Mouse (Mus musculus): ENCODE data around the gene Cux2. TPM values are rescaled to one million over a fixed set of nuclear protein-coding genes. Genes with fewer than 3 reads are reported as not detected.

Cux2 gene
- polyA plus RNA-seq (2015; fragmentation: Nextera tagmentation; extraction: Ambion mirVana): 24.7 and 27.3 TPM in 2 replicates

- Histone ChIP-seq H3K4me3 (peak within 1 kb of the TSS; percentile 65), H3K9me3 (no peaks in the 10 kb centered on the region), H3K4me2 (peak within 1 kb of the TSS; percentile 88), H3K36me3 (replicated peaks) (no peaks in the 10 kb centered on the region), H3K9ac (peak within 1 kb of the TSS; percentile 74), H3K27ac (peak within 1 kb of the TSS; percentile 94), H3K27me3 (replicated peaks) (no peaks in the 10 kb centered on the region; the same call in 1 of the 2 replicates), H3K4me1 (peaks cover 71% of the 10 kb centered on the region)
- WGBS: under 1% methylated on average over 85 of the region's 90 CpGs
- peak; percentile 81 for ATAC-seq (replicated peaks)
Observed at GRCm38 (mm10) chr5:122050017-122050831, at the start of gene Cux2. Cux2 (minus strand) TSS chr5:122050102.

GRCm38 (mm10) chr5:122094439-122094838, 44.5 kb upstream of the Cux2 start:
- H3K4me1 ChIP-seq: no peaks in the 10 kb centered on the region
- no peaks in the 10 kb centered on the region for H3K36me3 ChIP-seq (replicated peaks)
- 91% methylated on average over 10 of the region's 10 CpGs for WGBS
- H3K9ac ChIP-seq: no peak overlapping the region
- no peak overlapping the region for H3K4me3 ChIP-seq
- no peak for ATAC-seq (replicated peaks)
- H3K27me3 ChIP-seq (replicated peaks): no peaks in the 10 kb centered on the region; the same call in 1 of the 2 replicates
- H3K27ac ChIP-seq: no peak overlapping the region
- H3K9me3 ChIP-seq: no peaks in the 10 kb centered on the region
- H3K4me2 ChIP-seq: no peak overlapping the region

GRCm38 (mm10) chr5:122093734-122094133, 43.8 kb upstream of the Cux2 start:
- Histone ChIP-seq H3K36me3 (replicated peaks) (no peaks in the 10 kb centered on the region), H3K4me1 (no peaks in the 10 kb centered on the region), H3K4me2 (no peak overlapping the region), H3K9ac (no peak overlapping the region), H3K4me3 (no peak overlapping the region), H3K9me3 (no peaks in the 10 kb centered on the region), H3K27me3 (replicated peaks) (no peaks in the 10 kb centered on the region; the same call in 1 of the 2 replicates), H3K27ac (no peak overlapping the region)
- WGBS: 88% methylated on average over 14 of the region's 14 CpGs
- ATAC-seq (replicated peaks): no peak

- Histone ChIP-seq H3K9ac (no peak overlapping the region), H3K9me3 (no peaks in the 10 kb centered on the region), H3K4me2 (no peak overlapping the region), H3K27ac (no peak overlapping the region), H3K4me1 (no peaks in the 10 kb centered on the region), H3K4me3 (no peak overlapping the region), H3K27me3 (replicated peaks) (no peaks in the 10 kb centered on the region; the same call in 1 of the 2 replicates), H3K36me3 (replicated peaks) (no peaks in the 10 kb centered on the region)
- 69% methylated on average over 11 of the region's 11 CpGs for WGBS
- ATAC-seq (replicated peaks): no peak
Observed at GRCm38 (mm10) chr5:122092794-122093193, 42.9 kb upstream of the Cux2 start.

GRCm38 (mm10) chr5:122091070-122091469, 41.2 kb upstream of the Cux2 start:
- ATAC-seq (replicated peaks): no peak
- Histone ChIP-seq H3K9me3 (no peaks in the 10 kb centered on the region), H3K27me3 (replicated peaks) (no peaks in the 10 kb centered on the region), H3K4me3 (no peak overlapping the region), H3K36me3 (replicated peaks) (no peaks in the 10 kb centered on the region), H3K4me1 (no peaks in the 10 kb centered on the region), H3K4me2 (no peak overlapping the region), H3K9ac (no peak overlapping the region), H3K27ac (no peak overlapping the region)
- WGBS: 12% methylated on average over 15 of the region's 15 CpGs

- whole genome bisulfite sequencing: 79% methylated on average over 8 of the region's 8 CpGs
- H3K9me3 ChIP-seq: no peaks in the 10 kb centered on the region
- H3K27ac ChIP-seq: no peak overlapping the region
- no peaks in the 10 kb centered on the region for H3K4me1 ChIP-seq
- no peak overlapping the region for H3K9ac ChIP-seq
- no peaks in the 10 kb centered on the region for H3K36me3 ChIP-seq (replicated peaks)
- H3K4me2 ChIP-seq: no peak overlapping the region
- H3K4me3 ChIP-seq: no peak overlapping the region
- no peaks in the 10 kb centered on the region for H3K27me3 ChIP-seq (replicated peaks)
- ATAC-seq (replicated peaks): no peak
Observed at GRCm38 (mm10) chr5:122089664-122090063, 39.8 kb upstream of the Cux2 start.

- no peaks in the 10 kb centered on the region for H3K27me3 ChIP-seq (replicated peaks)
- 1% methylated on average over 5 of the region's 5 CpGs for WGBS
- H3K9me3 ChIP-seq: no peaks in the 10 kb centered on the region
- H3K4me3 ChIP-seq: no peak overlapping the region
- no peak overlapping the region for H3K9ac ChIP-seq
- H3K4me1 ChIP-seq: no peaks in the 10 kb centered on the region
- H3K27ac ChIP-seq: no peak overlapping the region
- H3K36me3 ChIP-seq (replicated peaks): no peaks in the 10 kb centered on the region
- H3K4me2 ChIP-seq: no peak overlapping the region
- ATAC-seq (replicated peaks): peak; percentile 75
Observed at GRCm38 (mm10) chr5:122088917-122089316, 39.0 kb upstream of the Cux2 start.

GRCm38 (mm10) chr5:122086121-122086520, 36.2 kb upstream of the Cux2 start:
- Histone ChIP-seq H3K4me2 (no peak overlapping the region), H3K4me1 (no peaks in the 10 kb centered on the region), H3K27me3 (replicated peaks) (no peaks in the 10 kb centered on the region), H3K4me3 (no peak overlapping the region), H3K27ac (no peak overlapping the region), H3K9me3 (no peaks in the 10 kb centered on the region), H3K9ac (no peak overlapping the region), H3K36me3 (replicated peaks) (no peaks in the 10 kb centered on the region)
- no peak for ATAC-seq (replicated peaks)
- WGBS: 70% methylated on average over 3 of the region's 3 CpGs

GRCm38 (mm10) chr5:122085291-122085690, 35.4 kb upstream of the Cux2 start:
- no peak for ATAC-seq (replicated peaks)
- Histone ChIP-seq H3K27ac (no peak overlapping the region), H3K4me3 (no peak overlapping the region), H3K9ac (no peak overlapping the region), H3K27me3 (replicated peaks) (no peaks in the 10 kb centered on the region), H3K4me1 (no peaks in the 10 kb centered on the region), H3K9me3 (no peaks in the 10 kb centered on the region), H3K36me3 (replicated peaks) (no peaks in the 10 kb centered on the region), H3K4me2 (no peak overlapping the region)
- 86% methylated on average over 7 of the region's 7 CpGs for WGBS

GRCm38 (mm10) chr5:122084470-122084869, 34.6 kb upstream of the Cux2 start:
- WGBS: 65% methylated on average over 3 of the region's 3 CpGs
- Histone ChIP-seq H3K9ac (no peak overlapping the region), H3K4me3 (no peak overlapping the region), H3K36me3 (replicated peaks) (no peaks in the 10 kb centered on the region), H3K27ac (no peak overlapping the region), H3K27me3 (replicated peaks) (no peaks in the 10 kb centered on the region), H3K4me1 (no peaks in the 10 kb centered on the region), H3K9me3 (no peaks in the 10 kb centered on the region), H3K4me2 (no peak overlapping the region)
- no peak for ATAC-seq (replicated peaks)

- Histone ChIP-seq H3K27ac (no peak overlapping the region), H3K9me3 (no peaks in the 10 kb centered on the region), H3K27me3 (replicated peaks) (no peaks in the 10 kb centered on the region), H3K9ac (no peak overlapping the region), H3K36me3 (replicated peaks) (no peaks in the 10 kb centered on the region), H3K4me2 (no peak overlapping the region), H3K4me1 (no peaks in the 10 kb centered on the region), H3K4me3 (no peak overlapping the region)
- WGBS: 87% methylated on average over 2 of the region's 2 CpGs
- no peak for ATAC-seq (replicated peaks)
Observed at GRCm38 (mm10) chr5:122083282-122083681, 33.4 kb upstream of the Cux2 start.

- H3K4me2 ChIP-seq: no peak overlapping the region
- no peaks in the 10 kb centered on the region for H3K36me3 ChIP-seq (replicated peaks)
- H3K4me3 ChIP-seq: no peak overlapping the region
- H3K9ac ChIP-seq: no peak overlapping the region
- H3K27ac ChIP-seq: no peak overlapping the region
- H3K9me3 ChIP-seq: no peaks in the 10 kb centered on the region
- no peaks in the 10 kb centered on the region for H3K27me3 ChIP-seq (replicated peaks)
- no peak for ATAC-seq (replicated peaks)
- no peaks in the 10 kb centered on the region for H3K4me1 ChIP-seq
- 86% methylated on average over 13 of the region's 13 CpGs for WGBS
Observed at GRCm38 (mm10) chr5:122081471-122081870, 31.6 kb upstream of the Cux2 start.

GRCm38 (mm10) chr5:122080930-122081329, 31.0 kb upstream of the Cux2 start:
- no peaks in the 10 kb centered on the region for H3K9me3 ChIP-seq
- H3K27me3 ChIP-seq (replicated peaks): no peaks in the 10 kb centered on the region
- no peak overlapping the region for H3K27ac ChIP-seq
- peak; percentile 63; the same call in 1 of the 2 replicates for ATAC-seq (replicated peaks)
- 49% methylated on average over 11 of the region's 11 CpGs for WGBS
- no peaks in the 10 kb centered on the region for H3K36me3 ChIP-seq (replicated peaks)
- H3K4me3 ChIP-seq: no peak overlapping the region
- H3K4me1 ChIP-seq: no peaks in the 10 kb centered on the region
- H3K9ac ChIP-seq: no peak overlapping the region
- no peak overlapping the region for H3K4me2 ChIP-seq
